Mouse (Mus musculus): Measurements from ENCODE around the gene Gm340.

GRCm38 (mm10) chr19:41618153-41618657 is 36.0 kb downstream of the Gm340 start:
- TF ChIP-seq POLR2A (IDR thresholded peaks at IDR 0.05; ENCODE audit: insufficient read depth, low read depth, low read length) (no peak), CTCF (IDR thresholded peaks at IDR 0.05; ENCODE audit: insufficient read depth, low read depth, low read length) (no peak)

Measured in olfactory bulb, adult 2 months (tissue).